Mouse (Mus musculus) erythroblast, embryonic 14.5 days (primary cell): Measurements from ENCODE around the gene Fndc11. TPM values are rescaled to one million over a fixed set of nuclear protein-coding genes. Genes with fewer than 3 reads are reported as not detected.

Source experiments
- H3K27me3 ChIP-seq: 2 replicates; pipeline ENCODE4 v1.6.1; 2012; ENCODE audit warnings: inconsistent platforms; ENCODE audit not compliant: control insufficient read depth
- H3K36me3 ChIP-seq: 2 replicates; pipeline ENCODE4 v1.6.1; 2012; ENCODE audit warnings: mild to moderate bottlenecking, inconsistent platforms; ENCODE audit not compliant: control insufficient read depth
- H3K4me1 ChIP-seq: 2 replicates; pipeline ENCODE4 v1.6.1; 2012; ENCODE audit warnings: inconsistent platforms; ENCODE audit not compliant: control insufficient read depth
- H3K4me3 ChIP-seq: replicated peaks from 2 replicates; pipeline ENCODE3; 2012; ENCODE audit warnings: moderate library complexity, mild to moderate bottlenecking, inconsistent platforms
- H3K9me3 ChIP-seq: 2 replicates; pipeline ENCODE4 v1.6.1; 2012; ENCODE audit warnings: low read length, inconsistent platforms, mixed read lengths; ENCODE audit not compliant: control insufficient read depth
- GATA1 ChIP-seq: IDR thresholded peaks from 2 replicates; pipeline ENCODE4 v1.6.1; 2012; ENCODE audit warnings: low read length, inconsistent platforms, mixed read lengths
- TAL1 ChIP-seq: IDR thresholded peaks from 3 replicates; pipeline ENCODE4 v1.6.1; 2012; ENCODE audit warnings: low read length, inconsistent platforms, mixed read lengths
- polyA plus RNA-seq: library from polyadenylated mRNA; stranded (reverse); fragments of >175 nt; gene quantifications from 2 replicates; pipeline ENCODE4 v1.2.3, GENCODE M21; 2012

The Fndc11 gene
- polyA plus RNA-seq, 1 experiment, result 0.14 TPM

DNA sequence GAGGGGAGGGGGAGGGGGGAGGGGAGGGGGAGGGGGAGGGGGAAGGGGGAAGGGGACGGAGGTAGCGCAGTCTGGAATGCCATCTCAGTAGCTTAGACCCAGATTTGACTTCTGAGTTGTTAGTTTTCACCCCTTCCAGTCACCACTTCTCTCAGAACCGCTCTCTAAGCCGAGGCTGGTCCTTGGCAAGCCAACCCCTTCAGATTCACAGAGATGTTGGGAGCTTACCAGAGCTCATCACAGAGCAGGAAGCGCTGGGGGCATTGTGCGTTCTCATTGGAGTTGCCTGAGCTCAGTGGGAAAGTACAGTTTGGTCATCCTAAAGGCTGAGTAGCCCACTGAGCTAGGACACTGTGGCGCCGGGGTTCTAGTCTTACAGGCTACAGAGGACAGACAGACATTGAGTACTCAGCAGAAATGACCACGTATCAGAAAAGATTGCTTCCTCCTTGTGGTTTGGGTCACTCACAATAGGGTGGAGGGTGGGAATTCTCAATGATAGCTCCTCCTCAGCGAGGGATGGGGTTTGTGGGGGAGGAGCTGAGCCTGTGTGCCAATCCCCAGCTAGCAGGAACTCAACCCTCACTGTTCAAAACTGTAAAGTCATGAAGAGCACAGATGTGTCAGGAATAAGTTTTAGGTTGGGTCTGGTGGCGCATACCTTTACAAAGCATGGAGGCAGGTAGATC lies 24.0 kb downstream of the Fndc11 start:
- Histone ChIP-seq H3K36me3 (peaks cover 21% of the 10 kb centered on the region), H3K4me1 (peaks cover 35% of the 10 kb centered on the region), H3K27me3 (peaks cover 9% of the 10 kb centered on the region), H3K4me3 (no peak overlapping the region), H3K9me3 (no peaks in the 10 kb centered on the region)
- TF ChIP-seq TAL1, result no peak
- no peak for TF ChIP-seq GATA1

DNA sequence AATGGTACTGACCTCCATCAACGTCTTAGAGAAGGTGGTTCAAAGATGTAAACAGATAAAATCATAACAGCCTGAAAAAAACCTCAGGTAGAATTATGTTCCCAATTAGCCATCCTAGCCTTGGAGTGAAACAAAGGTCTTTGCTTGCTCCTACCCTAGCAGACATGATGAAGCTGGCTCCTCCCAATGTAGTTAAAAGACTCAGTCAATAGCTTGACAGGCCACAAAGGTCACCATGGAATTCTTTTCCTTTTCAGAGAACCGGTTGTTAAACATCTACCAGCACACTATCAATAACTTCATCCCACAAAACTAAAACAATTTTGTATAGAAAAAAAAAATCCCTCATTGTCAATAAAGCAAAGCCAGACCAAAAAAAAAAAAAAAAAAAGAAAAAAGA lies 25.2 kb downstream of the Fndc11 start:
- Histone ChIP-seq H3K4me3 (no peak overlapping the region), H3K27me3 (peaks cover 9% of the 10 kb centered on the region), H3K36me3 (peaks cover 9% of the 10 kb centered on the region), H3K4me1 (peaks cover 32% of the 10 kb centered on the region), H3K9me3 (no peaks in the 10 kb centered on the region)
- no peak for TF ChIP-seq GATA1
- TF ChIP-seq TAL1, result no peak

DNA sequence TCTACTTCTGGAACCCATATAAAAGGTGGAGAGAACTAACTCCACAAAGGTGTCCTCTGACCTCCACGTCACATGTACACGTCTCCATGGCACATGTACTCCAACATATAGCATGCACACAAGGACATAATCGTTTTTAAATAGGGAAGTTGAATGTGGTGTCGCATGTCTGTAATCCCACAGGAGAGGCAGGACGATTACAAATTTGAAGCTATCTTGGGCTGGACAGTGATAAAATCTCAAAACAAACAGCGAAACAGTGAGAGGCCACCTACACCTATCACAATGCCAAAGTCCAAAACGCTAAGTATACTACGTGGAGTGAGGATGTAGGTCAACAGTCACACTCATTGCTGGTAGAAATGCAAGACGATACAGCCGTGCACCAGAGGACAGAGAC lies 29.4 kb downstream of the Fndc11 start:
- H3K27me3 ChIP-seq, result peaks cover under 1% of the 10 kb centered on the region

DNA sequence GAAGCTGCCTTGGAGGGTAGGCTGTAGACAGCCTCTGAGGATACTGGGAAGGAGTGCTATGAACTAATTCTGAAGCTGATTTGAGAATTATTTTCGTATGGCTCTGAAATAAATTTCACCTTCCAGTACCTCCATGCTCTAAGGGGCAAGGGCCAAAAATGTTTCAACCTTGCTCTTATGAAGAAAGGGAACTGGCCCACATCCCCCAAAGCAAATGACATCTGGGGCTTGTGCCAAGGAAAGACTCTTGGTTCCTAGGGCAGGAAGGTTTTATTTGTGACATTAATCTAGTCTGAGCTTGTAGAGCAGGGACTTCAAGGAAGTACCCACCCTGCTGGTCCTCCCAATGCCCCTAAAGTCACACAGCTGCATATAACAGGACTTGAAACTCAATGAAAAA lies 32.0 kb downstream of the Fndc11 start:
- Histone ChIP-seq H3K9me3 (no peaks in the 10 kb centered on the region), H3K4me3 (no peak overlapping the region), H3K4me1 (peaks cover 3% of the 10 kb centered on the region; the same call in 1 of the 2 replicates), H3K36me3 (peaks cover 63% of the 10 kb centered on the region), H3K27me3 (no peaks in the 10 kb centered on the region)
- no peak for TF ChIP-seq TAL1
- no peak for TF ChIP-seq GATA1

More for the DNA sequence above, 29.4 kb downstream of the Fndc11 start:
- Histone ChIP-seq H3K4me3 (no peak overlapping the region), H3K36me3 (peaks cover 38% of the 10 kb centered on the region), H3K9me3 (no peaks in the 10 kb centered on the region), H3K4me1 (peaks cover 4% of the 10 kb centered on the region)
- TF ChIP-seq GATA1 (no peak), TAL1 (no peak)

DNA sequence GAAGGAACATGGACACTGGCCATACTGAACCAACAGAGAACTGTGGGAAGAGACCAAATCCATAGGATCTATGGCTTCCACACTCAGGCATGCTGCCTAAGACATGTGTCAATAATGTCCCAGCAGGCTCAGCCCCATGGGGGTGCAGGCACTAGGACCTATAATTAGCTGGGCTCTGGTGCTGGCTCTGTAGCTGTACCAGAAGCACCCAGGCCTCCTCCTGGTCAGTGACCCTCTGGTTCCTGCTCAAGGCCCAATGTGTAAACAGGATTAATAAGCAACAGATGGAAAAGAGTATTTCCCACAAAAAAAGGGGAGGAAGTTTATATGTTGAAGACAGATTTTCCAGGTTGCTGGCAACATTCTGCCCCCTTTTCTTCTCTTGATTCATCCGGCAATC lies 33.4 kb downstream of the Fndc11 start:
- H3K4me3 ChIP-seq, result no peak overlapping the region
- H3K36me3 ChIP-seq, result peaks cover 77% of the 10 kb centered on the region
- no peaks in the 10 kb centered on the region for H3K27me3 ChIP-seq
- H3K9me3 ChIP-seq, result no peaks in the 10 kb centered on the region
- H3K4me1 ChIP-seq, result peaks cover 3% of the 10 kb centered on the region; the same call in 1 of the 2 replicates
- TF ChIP-seq TAL1 (no peak), GATA1 (no peak)

DNA sequence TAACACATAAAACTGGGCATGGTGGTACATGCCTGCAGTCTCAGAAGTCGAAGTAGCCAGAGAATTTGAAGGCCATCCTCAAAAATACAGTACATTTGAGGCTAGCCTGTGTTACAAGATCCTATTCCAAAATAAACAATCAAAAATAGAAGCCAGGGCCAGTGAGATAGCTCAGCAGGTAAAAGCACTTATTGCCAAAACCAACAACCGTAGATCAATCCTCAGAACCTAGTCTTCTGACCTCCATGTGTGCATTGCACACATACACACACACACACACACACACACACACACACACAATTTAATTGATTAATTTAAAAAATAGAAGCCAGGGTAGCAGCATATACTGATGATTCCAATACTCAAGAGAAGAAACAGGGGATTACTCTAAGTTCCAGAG lies 47.0 kb downstream of the Fndc11 start:
- H3K36me3 ChIP-seq, result peaks cover 94% of the 10 kb centered on the region
- H3K4me1 ChIP-seq, result no peaks in the 10 kb centered on the region
- H3K4me3 ChIP-seq, result no peak overlapping the region
- TF ChIP-seq TAL1 (no peak), GATA1 (no peak)
- no peaks in the 10 kb centered on the region for H3K27me3 ChIP-seq
- no peaks in the 10 kb centered on the region for H3K9me3 ChIP-seq

DNA sequence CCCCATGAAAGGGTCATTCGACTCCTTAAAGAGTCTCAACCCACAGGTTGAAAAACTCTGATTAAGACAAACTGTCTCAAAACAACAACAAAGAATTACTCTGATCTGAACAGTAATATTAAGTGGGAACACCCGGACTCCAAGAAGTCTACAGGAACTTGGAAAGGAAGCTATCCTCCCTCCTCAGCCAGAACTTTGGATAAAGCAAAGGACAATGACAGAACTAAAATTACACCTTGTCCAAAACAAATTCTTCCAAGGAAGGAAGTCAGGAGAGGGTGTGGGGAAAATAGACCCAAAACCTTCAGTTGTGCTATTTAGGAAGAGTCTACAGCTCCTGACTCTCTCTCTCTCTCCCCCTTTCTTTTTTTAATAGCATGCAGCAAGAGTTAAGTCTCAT lies 52.3 kb downstream of the Fndc11 start:
- no peak for TF ChIP-seq TAL1
- TF ChIP-seq GATA1, result no peak
- Histone ChIP-seq H3K4me1 (0 out of 2 replicates have a peak, but pooled peaks cover 2% of the 10 kb centered on the region), H3K27me3 (no peaks in the 10 kb centered on the region), H3K9me3 (no peaks in the 10 kb centered on the region), H3K4me3 (no peak overlapping the region), H3K36me3 (peaks cover 93% of the 10 kb centered on the region)

Other genes with a start within 250 kb of the Fndc11 start
- gene Col20a1, start 233.5 kb upstream of the Fndc11 start, polyA plus RNA-seq, result 0.12 and 0.18 TPM in 2 replicates
- not detected in 2 replicates for gene Chrna4, start 176.5 kb upstream of the Fndc11 start, polyA plus RNA-seq
- gene Kcnq2, start 84.7 kb upstream of the Fndc11 start, polyA plus RNA-seq, result 0.01 and 0.04 TPM in 2 replicates
- gene Eef1a2, start 63.0 kb upstream of the Fndc11 start, polyA plus RNA-seq, result not detected in 2 replicates
- 31.8 and 38.4 TPM in 2 replicates for gene Ppdpf, start 32.8 kb upstream of the Fndc11 start, polyA plus RNA-seq
- not detected in 2 replicates for gene Ptk6, start 17.2 kb upstream of the Fndc11 start, polyA plus RNA-seq
- gene Srms, start 6.8 kb upstream of the Fndc11 start, polyA plus RNA-seq, result 0.03 TPM in 1 of 2 replicates, not detected in the other
- gene Helz2, start 22.0 kb downstream of the Fndc11 start, polyA plus RNA-seq, result 0.10 and 0.17 TPM in 2 replicates
- 1.5 and 2.1 TPM in 2 replicates for gene Gmeb2, start 68.0 kb downstream of the Fndc11 start, polyA plus RNA-seq
- gene Stmn3, start 94.5 kb downstream of the Fndc11 start, polyA plus RNA-seq, result not detected in 2 replicates
- gene Rtel1, start 99.7 kb downstream of the Fndc11 start, polyA plus RNA-seq, result 0.91 and 1.8 TPM in 2 replicates
- 0.94 and 1.1 TPM in 2 replicates for gene Zgpat, start 144.9 kb downstream of the Fndc11 start, polyA plus RNA-seq
- gene Arfrp1, start 145.4 kb downstream of the Fndc11 start, polyA plus RNA-seq, result 0.49 and 1.1 TPM in 2 replicates
- gene Lime1, start 160.1 kb downstream of the Fndc11 start, polyA plus RNA-seq, result 3.9 and 4.1 TPM in 2 replicates
- gene Zbtb46, start 239.4 kb downstream of the Fndc11 start, polyA plus RNA-seq, result 0.23 and 0.26 TPM in 2 replicates